Mouse (Mus musculus) neural tube, embryonic 11.5 days (tissue): ENCODE data around the gene Chga. TPM values are rescaled to one million over a fixed set of nuclear protein-coding genes. Genes with fewer than 3 reads are reported as not detected.

Experiments used
- ATAC-seq: fragments of 200-750 bp; cut with Nextera tagmentation; 2 replicates; pipeline ENCODE4 v1.8.0; 2017; ENCODE audit warnings: moderate number of reproducible peaks, mild to moderate bottlenecking, moderate TSS enrichment, moderate library complexity; ENCODE audit not compliant: insufficient read depth, low FRiP score, low TSS enrichment
- DNase-seq: peaks from one replicate; pipeline ENCODE4 v3.0.0-alpha.2; 2015; ENCODE audit warnings: low spot score
- H3K27ac ChIP-seq: fragments of 300-500 bp; sonication (generic); 2 replicates; pipeline ENCODE4 v1.5.1; 2014; ENCODE audit warnings: low read depth, mild to moderate bottlenecking, low read length
- H3K27me3 ChIP-seq: fragments of 300-500 bp; sonication (generic); 2 replicates; pipeline ENCODE4 v1.6.1; 2014; ENCODE audit warnings: mild to moderate bottlenecking, low read length, mixed read lengths; ENCODE audit not compliant: control insufficient read depth, insufficient read depth
- H3K36me3 ChIP-seq: fragments of 300-500 bp; sonication (generic); 2 replicates; pipeline ENCODE4 v1.6.1; 2014; ENCODE audit warnings: mild to moderate bottlenecking, low read length, moderate library complexity, mixed read lengths; ENCODE audit not compliant: control insufficient read depth, insufficient read depth
- H3K4me1 ChIP-seq: fragments of 300-500 bp; sonication (generic); 2 replicates; pipeline ENCODE4 v1.6.1; 2014; ENCODE audit warnings: low read length, mixed read lengths; ENCODE audit not compliant: control insufficient read depth, insufficient read depth
- H3K4me2 ChIP-seq: fragments of 300-500 bp; sonication (generic); 2 replicates; pipeline ENCODE4 v1.6.1; 2014; ENCODE audit warnings: low read depth, mild to moderate bottlenecking, moderate library complexity
- H3K4me3 ChIP-seq: fragments of 300-500 bp; sonication (generic); 2 replicates; pipeline ENCODE4 v1.5.1; 2014; ENCODE audit warnings: low read depth, low read length
- H3K9ac ChIP-seq: fragments of 300-500 bp; sonication (generic); 2 replicates; pipeline ENCODE4 v1.6.1; 2014; ENCODE audit warnings: mild to moderate bottlenecking, low read length
- H3K9me3 ChIP-seq: fragments of 300-500 bp; sonication (generic); 2 replicates; pipeline ENCODE4 v1.6.1; 2016; ENCODE audit warnings: low read length; ENCODE audit not compliant: control insufficient read depth
- WGBS: fragments of 180-500 bp; shearing (Covaris S2); extraction: QIAGEN DNeasy Blood & Tissue Kit; methylation state at CpG from one replicate; pipeline ENCODE4 v1.1.7; 2014; 5-methylcytosine and 5-hydroxymethylcytosine counted together
- polyA plus RNA-seq: library from polyadenylated mRNA; unstranded; fragments of >200 nt; fragmentation: Nextera tagmentation; extraction: Ambion mirVana; gene quantifications from 2 replicates; pipeline ENCODE4 v1.2.1, GENCODE M21; 2014

The Chga gene
- polyA plus RNA-seq, 1 experiment from 2014 or later, result 29.0 TPM

DNA sequence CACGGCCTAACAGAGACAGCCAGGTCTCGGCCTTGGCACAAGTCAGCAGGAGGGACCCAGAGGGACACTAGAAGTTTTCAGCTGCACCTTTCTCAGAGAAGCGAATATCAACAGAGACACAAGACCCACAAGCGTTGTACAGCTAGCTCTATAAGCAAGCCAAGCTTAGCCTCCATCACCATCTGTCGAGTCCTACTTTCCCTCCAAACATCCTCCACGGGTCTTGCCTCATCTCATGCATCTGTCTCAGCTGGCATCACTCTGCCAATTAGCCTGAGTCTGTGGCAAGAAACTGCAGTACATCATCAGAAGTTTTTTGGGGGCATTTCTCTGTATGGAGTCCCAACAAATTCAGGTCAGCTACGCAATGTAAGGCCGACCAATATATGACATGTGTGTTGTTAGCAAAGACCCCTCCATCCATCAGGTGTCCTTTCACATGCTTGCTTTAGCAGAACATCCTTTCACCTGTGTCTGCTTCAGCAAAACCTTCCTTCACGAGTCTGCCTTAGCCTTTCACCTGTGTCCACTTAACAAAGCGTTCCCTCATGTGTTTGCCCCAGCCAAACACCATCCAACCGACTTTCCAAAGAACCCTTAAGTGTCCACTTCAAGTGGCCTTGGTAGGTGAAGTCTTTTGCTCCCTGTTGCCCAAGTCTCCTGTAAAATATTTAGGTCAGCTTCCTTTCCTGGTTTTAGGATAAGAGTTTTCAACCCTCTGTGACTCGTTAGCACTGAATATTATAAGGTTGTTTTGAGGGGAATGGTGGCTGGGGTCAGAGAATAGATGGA is 34.6 kb upstream of the Chga start:
- Histone ChIP-seq H3K9ac (no peak overlapping the region), H3K4me1 (no peaks in the 10 kb centered on the region), H3K9me3 (no peaks in the 10 kb centered on the region), H3K27me3 (no peaks in the 10 kb centered on the region), H3K4me3 (no peak overlapping the region), H3K27ac (no peak overlapping the region), H3K4me2 (no peak overlapping the region), H3K36me3 (no peaks in the 10 kb centered on the region)
- DNase-seq (no peak), ATAC-seq (no peak)
- 91% methylated on average over 12 of the region's 12 CpGs for WGBS

GRCm38 (mm10) chr12:102521777-102522319 is 32.9 kb upstream of the Chga start:
- Histone ChIP-seq H3K4me1 (no peaks in the 10 kb centered on the region), H3K27me3 (no peaks in the 10 kb centered on the region), H3K27ac (no peak overlapping the region), H3K4me3 (no peak overlapping the region), H3K4me2 (no peak overlapping the region), H3K36me3 (no peaks in the 10 kb centered on the region), H3K9ac (no peak overlapping the region), H3K9me3 (no peaks in the 10 kb centered on the region)
- 55% methylated on average over 13 of the region's 13 CpGs for WGBS
- no peak for ATAC-seq
- no peak for DNase-seq

DNA sequence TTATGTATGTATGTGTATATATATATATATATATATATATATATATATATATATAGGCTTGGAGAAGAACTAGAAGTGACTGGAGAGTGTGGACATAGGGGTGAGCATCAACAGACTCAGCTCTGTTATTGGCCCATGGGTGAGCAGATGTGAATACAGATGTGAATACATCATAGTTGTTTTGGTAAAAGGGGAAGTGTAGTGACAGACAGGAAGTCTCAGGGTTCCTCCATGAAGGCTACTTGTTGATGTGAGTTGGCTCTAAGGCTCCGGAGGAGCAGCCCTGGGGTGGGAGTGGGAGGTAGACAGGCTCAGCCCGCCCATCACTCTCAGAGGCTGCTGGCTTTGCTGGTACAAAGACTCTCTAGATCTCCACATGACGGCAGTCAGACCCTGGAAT is 30.6 kb upstream of the Chga start:
- 66% methylated on average over 3 of the region's 3 CpGs for WGBS
- Histone ChIP-seq H3K27me3 (no peaks in the 10 kb centered on the region), H3K4me1 (no peaks in the 10 kb centered on the region), H3K4me3 (no peak overlapping the region), H3K36me3 (no peaks in the 10 kb centered on the region), H3K9me3 (no peaks in the 10 kb centered on the region), H3K9ac (no peak overlapping the region), H3K27ac (no peak overlapping the region), H3K4me2 (no peak overlapping the region)
- DNase-seq (no peak), ATAC-seq (no peak)

- Histone ChIP-seq H3K27ac (no peak overlapping the region), H3K9ac (no peak overlapping the region), H3K4me2 (no peak overlapping the region), H3K27me3 (no peaks in the 10 kb centered on the region), H3K9me3 (no peaks in the 10 kb centered on the region), H3K36me3 (no peaks in the 10 kb centered on the region), H3K4me1 (no peaks in the 10 kb centered on the region), H3K4me3 (no peak overlapping the region)
- DNase-seq, result peak; percentile 34
- no peak for ATAC-seq
- WGBS, result 25% methylated on average over 6 of the region's 6 CpGs
Observed at GRCm38 (mm10) chr12:102524760-102525159, 30.0 kb upstream of the Chga start.

DNA sequence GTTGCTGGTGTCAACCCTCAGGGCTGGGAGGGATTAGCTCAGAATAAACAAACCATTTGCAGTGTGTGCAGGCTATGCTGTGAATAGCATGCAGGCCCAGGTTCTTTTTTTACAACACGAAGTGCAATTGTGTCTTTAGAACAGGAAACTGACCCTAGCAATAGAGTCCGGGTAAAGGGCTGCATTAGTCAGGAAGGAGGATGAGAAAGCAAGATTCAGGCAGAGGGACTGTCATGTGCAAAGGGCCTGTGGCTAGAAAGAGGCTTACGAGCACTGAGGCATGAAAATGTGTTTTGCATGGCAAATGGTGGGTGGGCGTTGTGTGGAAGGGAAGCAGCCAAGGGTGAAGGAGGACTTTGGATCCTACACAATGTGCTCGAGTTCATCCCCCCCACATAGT is 26.8 kb upstream of the Chga start:
- no peaks in the 10 kb centered on the region for H3K27me3 ChIP-seq
- no peak overlapping the region for H3K4me2 ChIP-seq
- H3K27ac ChIP-seq, result no peak overlapping the region
- 79% methylated on average over 5 of the region's 5 CpGs for WGBS
- no peaks in the 10 kb centered on the region for H3K36me3 ChIP-seq
- no peaks in the 10 kb centered on the region for H3K9me3 ChIP-seq
- DNase-seq (no peak), ATAC-seq (no peak)
- H3K4me3 ChIP-seq, result no peak overlapping the region
- no peak overlapping the region for H3K9ac ChIP-seq
- no peaks in the 10 kb centered on the region for H3K4me1 ChIP-seq

DNA sequence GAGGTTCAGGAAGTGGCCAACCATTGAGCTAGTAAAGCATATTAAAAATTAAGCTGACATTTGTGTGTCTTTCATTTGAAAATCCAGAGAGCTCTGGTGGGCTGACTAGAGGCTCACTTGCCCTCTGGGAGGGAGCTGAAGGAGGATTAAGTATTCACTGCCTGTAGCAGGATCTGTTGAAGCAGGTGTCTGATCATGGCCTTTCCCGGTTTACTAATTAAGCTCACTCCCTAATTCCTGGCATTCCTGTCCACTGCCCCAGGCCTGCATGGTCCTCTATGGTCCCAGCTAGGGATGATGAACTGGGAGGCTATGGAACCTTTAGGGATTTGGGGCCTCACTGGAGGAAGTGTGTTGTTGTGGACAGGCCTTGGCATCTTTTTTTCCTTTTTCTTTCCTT is 19.0 kb upstream of the Chga start:
- DNase-seq (no peak), ATAC-seq (no peak)
- Histone ChIP-seq H3K9me3 (no peaks in the 10 kb centered on the region), H3K4me1 (no peaks in the 10 kb centered on the region), H3K27me3 (no peaks in the 10 kb centered on the region), H3K36me3 (no peaks in the 10 kb centered on the region), H3K4me2 (no peak overlapping the region), H3K9ac (no peak overlapping the region), H3K4me3 (no peak overlapping the region), H3K27ac (no peak overlapping the region)
- WGBS, result 64% methylated on average over 1 of the region's 1 CpGs

DNA sequence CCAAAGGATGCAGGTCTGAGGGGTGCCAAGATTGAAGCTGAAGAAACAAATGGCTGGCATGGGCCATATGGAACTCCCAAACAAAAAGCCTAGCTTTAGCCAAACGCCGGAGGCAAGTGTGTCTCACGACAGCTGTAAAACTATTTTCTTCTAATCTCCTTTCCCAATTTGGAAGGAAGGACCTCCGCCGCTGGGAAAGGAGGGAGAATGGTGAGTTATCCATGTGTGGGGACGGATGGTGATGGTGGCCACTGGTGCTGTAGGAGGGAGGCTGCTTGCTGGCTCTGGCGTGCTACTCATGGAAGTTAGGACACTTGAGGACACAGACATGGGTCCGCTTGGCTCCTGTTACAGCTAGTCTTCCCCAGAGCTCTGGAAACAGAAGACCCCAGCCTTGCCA is 14.5 kb upstream of the Chga start:
- Histone ChIP-seq H3K27me3 (no peaks in the 10 kb centered on the region), H3K4me1 (no peaks in the 10 kb centered on the region), H3K27ac (no peak overlapping the region), H3K4me2 (no peak overlapping the region), H3K9ac (no peak overlapping the region), H3K36me3 (no peaks in the 10 kb centered on the region), H3K9me3 (no peaks in the 10 kb centered on the region), H3K4me3 (no peak overlapping the region)
- DNase-seq, result no peak
- WGBS, result 63% methylated on average over 8 of the region's 8 CpGs
- no peak for ATAC-seq

DNA sequence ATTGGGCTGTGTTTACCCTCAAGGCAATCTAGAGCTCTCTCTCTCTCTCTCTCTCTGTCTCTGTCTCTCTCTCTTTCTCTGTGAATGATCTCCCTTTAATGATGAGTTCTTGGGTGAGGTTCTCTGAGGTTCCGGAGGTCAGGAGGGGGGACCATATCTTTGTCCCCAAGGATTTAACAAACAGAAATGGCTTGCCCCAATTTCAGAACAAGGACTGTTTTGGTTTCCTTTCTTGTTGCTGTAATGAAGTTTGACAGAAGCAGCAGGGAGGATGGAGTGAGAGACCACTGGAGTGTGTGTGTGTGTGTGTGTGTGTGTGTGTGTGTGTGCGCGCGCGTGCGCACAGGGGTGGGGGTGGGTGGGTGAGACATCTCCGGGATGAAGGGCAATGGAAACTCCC is 13.6 kb upstream of the Chga start:
- WGBS, result 92% methylated on average over 7 of the region's 7 CpGs
- Histone ChIP-seq H3K9ac (no peak overlapping the region), H3K27me3 (no peaks in the 10 kb centered on the region), H3K9me3 (no peaks in the 10 kb centered on the region), H3K4me2 (no peak overlapping the region), H3K27ac (no peak overlapping the region), H3K4me1 (no peaks in the 10 kb centered on the region), H3K4me3 (no peak overlapping the region), H3K36me3 (no peaks in the 10 kb centered on the region)
- no peak for DNase-seq
- ATAC-seq, result no peak

DNA sequence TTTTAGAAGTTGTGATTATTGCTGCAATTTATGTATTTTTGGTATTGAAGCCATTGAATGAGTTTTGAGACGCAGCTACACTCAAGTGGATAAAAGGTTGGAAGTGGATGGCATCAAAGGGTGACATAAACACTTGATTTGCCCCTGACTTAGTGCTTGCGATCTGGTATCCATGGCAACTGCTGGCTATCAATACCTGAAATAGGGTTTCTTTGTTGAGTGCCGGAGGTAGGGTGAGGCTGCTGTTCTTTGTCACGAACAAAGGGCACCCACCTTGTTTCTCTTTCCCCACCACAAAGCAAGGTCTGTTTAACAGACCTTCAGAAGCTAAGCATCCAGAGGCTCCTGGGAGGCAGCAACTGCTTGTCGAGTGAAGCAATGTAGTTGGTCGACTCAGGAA is 9.6 kb upstream of the Chga start:
- DNase-seq, result no peak
- H3K27ac ChIP-seq, result no peak overlapping the region

More for the DNA sequence above, 9.6 kb upstream of the Chga start:
- Histone ChIP-seq H3K9ac (no peak overlapping the region), H3K36me3 (no peaks in the 10 kb centered on the region), H3K9me3 (no peaks in the 10 kb centered on the region), H3K27me3 (no peaks in the 10 kb centered on the region), H3K4me2 (no peak overlapping the region), H3K4me1 (no peaks in the 10 kb centered on the region), H3K4me3 (no peak overlapping the region)
- 64% methylated on average over 6 of the region's 6 CpGs for WGBS
- ATAC-seq, result no peak
